Mouse (Mus musculus): ENCODE data around the gene Cers6. TPM values are rescaled to one million over a fixed set of nuclear protein-coding genes. Genes with fewer than 3 reads are reported as not detected.

The Cers6 gene
- polyA plus RNA-seq, 2 experiments from 2014 or later: 4.6 to 4.8 TPM

GRCm38 (mm10) chr2:69128321-69128720, 267.1 kb downstream of the Cers6 start:
- ATAC-seq: no peak

- peak; percentile 74 for ATAC-seq
These were observed 267.7 kb downstream of the Cers6 start for GRCm38 (mm10) chr2:69128921-69129395.

- ATAC-seq: no peak
These were observed 268.4 kb downstream of the Cers6 start for GRCm38 (mm10) chr2:69129425-69130210.

DNA sequence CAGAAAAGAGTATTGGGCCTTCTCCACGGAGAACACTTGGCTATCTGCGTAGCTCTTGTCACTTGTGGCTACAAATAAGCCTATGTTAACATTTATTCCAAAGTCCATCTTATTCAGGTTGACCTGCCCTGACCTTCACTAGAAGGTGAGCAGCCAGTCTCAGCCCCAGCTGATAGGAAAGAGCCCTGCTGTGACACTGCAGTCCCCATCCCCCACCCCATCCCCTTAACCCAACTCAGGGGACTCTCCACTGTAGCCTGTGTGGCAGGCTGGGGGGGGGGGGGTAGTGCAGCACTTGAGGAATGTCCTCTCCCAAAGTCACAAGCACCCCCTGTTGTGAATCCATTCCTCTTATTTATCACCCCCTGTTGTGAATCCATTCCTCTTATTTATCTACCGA, 270.8 kb downstream of the Cers6 start:
- ATAC-seq: no peak

DNA sequence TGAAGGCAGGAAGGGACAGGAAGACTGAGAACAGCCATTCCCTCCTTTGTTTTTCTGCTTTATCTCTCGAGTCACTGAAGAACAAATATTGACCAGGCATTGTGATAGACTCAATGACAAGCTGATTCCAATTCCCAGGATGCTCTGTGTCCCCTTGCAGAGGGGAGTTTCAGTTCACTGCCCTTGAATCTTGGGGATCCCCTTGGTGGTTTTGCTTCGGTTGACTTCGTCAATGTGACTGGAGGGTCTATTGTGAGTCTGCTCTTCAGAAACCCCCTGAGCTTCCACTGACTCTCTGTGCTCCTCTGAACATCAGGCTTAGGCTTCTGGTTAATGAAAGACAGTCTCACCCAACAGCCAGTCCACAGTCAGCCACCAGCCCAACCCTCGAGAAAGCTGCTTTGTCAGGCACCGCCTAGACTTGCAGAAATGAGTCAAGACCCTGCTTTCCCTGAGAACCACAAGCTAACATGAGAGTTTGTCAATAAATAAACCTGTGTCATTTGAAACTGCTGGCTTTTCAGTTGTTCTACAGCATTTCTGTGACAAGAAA, 271.3 kb downstream of the Cers6 start:
- ATAC-seq: no peak

GRCm38 (mm10) chr2:69134186-69134585, 272.9 kb downstream of the Cers6 start:
- no peak for ATAC-seq

DNA sequence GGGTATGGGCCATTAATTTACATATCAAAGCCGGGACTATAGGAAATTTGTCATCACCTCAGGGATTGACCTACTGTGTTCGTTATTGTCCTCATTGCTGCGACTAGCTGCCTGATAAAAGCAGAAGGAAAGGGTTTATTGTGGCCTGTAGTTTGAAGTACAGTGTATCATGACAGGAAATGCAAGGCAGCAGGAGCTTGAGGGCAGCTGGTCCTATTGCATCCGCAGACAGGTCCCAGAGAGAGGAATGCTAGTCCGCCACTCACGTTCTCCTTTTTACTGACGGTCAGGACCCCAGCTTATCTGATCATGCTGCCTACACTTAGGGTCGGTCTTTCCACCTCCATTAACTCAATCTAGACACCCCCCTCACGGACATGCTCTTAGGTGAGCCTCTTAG, 273.7 kb downstream of the Cers6 start:
- no peak for ATAC-seq

DNA sequence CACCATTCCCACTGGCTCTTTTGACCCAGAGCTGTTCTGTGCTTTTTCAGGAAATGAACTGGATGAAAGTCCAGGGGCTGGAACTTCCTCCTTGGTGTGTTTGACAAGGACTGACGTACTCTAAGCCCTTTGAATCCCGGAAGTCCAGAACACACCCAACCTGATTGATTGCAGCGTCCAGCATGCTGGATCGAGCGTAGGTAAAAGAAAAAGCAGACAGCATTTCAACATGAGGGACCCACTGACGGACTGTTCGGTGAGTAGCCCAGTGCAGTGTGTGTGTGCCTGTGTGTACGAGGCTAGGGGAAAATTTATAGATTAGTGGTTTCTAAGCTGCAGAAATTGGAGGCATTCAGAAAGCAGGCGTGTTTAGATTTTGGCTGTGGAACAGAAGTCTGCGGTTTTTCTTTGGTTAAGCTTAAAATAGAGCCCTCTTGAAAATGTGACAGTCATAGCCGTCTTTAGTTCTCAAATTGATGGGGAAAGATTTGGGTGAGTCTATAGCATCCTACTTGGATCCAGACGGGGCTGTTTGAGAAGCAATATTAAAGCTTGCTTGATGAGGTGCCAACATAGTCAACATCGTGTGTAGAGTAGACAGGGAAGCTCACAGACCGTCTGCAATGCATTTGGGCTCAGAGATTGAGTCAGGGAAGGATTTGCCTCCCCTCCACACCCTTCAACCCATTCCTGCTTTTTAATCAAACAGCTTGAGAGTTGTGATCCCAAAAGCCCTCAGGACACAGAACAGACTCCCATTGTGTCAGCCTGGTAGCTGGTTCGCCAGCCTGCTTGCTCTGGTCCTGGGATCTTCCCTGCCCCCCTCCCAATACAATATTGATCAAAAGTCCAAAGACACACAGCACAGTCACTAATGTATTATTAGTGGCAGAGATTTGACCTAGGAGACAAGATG, 274.7 kb downstream of the Cers6 start, which contains the start of gene Nostrin:
Gene Nostrin, plus strand, starts transcription at position 140 of the 916 bp plus-strand sequence.
- no peak for ATAC-seq

- ATAC-seq: no peak
These were observed 276.3 kb downstream of the Cers6 start for GRCm38 (mm10) chr2:69137406-69138084.

DNA sequence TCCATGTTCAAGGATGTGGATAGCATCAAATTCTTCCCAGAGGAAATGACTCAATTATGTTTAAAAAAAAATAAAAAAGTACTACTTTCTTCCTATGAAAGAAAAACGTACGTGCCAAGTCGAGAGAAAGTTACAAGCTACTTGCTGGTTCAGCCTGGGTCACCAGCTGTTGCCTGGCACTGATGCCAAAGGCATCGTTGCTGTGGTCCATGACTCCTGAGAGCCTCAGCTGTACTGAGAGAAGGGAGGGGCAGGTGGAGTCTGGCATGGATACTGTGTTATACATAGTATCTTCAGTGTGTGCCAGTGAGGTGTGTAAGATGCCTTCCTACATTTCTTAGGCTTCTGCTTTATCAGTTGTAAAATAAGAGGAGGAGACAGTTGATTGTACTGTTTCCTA, 277.5 kb downstream of the Cers6 start:
- ATAC-seq: no peak

DNA sequence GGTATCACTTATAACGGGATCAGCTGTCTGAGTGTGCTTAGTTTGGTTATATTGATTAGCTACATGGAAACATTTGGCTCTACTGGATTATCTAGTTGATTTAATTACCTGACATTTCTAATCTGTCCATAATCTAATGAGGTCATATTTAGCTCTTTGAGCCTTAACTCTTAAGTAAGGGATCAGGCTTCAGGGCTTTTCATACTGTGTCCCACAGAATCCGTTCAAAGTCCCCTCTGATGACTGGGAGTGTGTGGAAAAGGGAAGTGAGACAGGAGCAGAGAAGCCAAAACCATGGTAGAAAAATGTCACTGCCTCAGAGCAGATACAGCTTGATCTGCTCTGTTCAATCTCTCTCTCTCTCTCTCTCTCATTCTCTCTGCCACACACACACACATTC, 279.0 kb downstream of the Cers6 start:
- no peak for ATAC-seq

DNA sequence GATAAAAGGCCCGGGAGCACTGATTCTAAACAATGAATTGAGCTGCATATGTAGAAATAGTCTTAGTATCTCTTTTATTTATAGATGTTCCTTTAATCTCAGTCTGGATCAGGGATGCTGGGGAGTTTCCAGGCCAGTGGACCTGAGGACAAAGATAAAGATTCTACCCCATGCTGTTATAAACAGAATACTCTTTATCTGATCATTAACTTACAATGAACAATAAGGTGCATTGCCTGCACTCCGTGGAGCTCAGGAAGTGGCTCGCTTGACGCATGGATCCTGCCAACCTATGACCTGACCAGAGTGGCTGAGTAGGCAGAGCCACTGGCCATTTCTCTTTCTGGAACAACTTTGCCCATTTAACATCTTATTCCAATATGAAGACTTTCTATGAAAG, 279.6 kb downstream of the Cers6 start:
- no peak for ATAC-seq

DNA sequence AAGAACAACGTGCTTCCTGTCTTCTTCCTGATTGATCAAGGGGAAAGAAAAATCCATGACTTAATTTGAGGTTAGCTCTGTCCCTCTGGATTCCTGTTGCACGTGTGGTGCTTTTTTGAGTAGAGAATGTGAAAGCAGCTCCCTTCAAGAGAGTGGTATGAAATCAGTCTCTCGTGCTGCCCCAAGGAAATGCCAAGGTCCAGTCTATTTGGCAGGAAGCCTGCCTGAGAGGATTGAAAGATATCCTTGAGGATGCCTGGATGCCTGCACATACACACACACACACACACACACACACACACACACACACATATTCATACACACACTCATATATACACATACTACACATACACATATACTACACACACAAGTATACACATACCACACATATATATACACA, 287.4 kb downstream of the Cers6 start:
- no peak for ATAC-seq

- ATAC-seq: no peak
These were observed 287.9 kb downstream of the Cers6 start for GRCm38 (mm10) chr2:69149154-69149553.

DNA sequence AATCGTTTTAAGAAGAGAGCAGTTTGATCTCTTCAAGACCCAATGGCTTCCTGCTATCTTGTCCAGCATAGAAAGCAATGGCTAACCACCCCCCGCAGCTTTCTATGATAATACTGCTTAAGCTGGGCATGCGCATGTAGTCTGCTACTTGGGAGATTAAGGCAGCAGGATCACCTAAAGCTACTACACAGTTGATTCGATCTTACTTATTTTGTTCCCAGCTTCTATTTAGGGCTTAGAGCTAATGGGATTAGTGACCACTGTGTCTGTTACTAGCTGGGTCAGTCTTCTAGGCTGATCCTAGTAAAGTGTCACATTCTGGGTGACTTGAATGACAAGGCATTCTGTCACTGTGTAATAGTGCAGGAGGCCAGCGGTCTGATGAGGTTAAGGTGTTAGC, 289.6 kb downstream of the Cers6 start:
- ATAC-seq: no peak

DNA sequence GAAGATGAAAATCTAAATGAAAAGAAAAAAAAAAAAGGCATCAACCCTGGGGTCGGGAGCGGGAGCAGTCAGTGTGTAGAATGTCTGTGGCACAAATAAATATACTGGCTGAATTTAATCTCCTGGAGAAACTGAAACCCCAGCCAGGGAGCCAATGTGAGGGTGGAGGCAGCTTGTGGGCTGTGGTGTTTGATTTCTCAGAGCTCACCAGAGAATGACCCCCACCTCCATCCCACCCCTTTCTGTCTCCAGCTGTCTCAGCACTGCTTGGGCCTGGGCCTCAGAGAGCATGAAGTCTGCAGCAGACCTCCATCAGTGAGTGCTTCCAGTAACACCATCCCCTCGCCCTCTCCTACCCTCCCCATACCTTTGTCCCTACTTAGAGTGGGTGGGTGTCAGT, 294.6 kb downstream of the Cers6 start:
- no peak for ATAC-seq

DNA sequence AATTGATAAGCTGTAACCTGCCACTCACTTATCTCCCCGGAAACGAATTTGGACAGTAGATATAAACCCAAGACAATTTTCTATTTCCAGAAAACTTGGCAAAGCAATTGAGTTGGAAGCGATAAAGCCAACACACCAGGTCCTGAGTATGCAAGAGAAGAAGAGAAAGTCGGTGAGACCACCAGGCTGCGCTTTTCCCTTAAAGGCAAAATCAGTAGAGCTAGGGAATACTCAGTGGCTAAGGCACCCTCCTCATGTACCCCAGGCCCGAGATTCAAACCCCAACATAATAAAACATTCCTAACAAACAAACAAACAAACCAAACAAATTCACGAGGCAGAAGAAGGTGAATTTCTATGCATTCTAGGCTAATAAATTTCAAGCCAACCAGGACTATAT, 295.0 kb downstream of the Cers6 start:
- ATAC-seq: no peak

GRCm38 (mm10) chr2:69158907-69159306, 297.7 kb downstream of the Cers6 start:
- no peak for ATAC-seq

Measured in CD4-positive, CD25-positive, alpha-beta regulatory T cell, adult 4 months (primary cell).